Mouse (Mus musculus) hindbrain, embryonic 11.5 days (tissue): ENCODE results near the gene Rab7b. TPM values are rescaled to one million over a fixed set of nuclear protein-coding genes. Genes with fewer than 3 reads are reported as not detected.

ENCODE experiments used
- ATAC-seq: fragments of 200-750 bp; cut with Nextera tagmentation; 2 replicates; pipeline ENCODE4 v1.8.0; 2017; ENCODE audit warnings: mild to moderate bottlenecking, moderate TSS enrichment, moderate library complexity; ENCODE audit not compliant: low FRiP score
- DNase-seq: peaks from one replicate; pipeline ENCODE4 v3.0.0-alpha.2; 2015; ENCODE audit warnings: low spot score
- H3K27ac ChIP-seq: fragments of 300-500 bp; sonication (generic); 2 replicates; pipeline ENCODE4 v1.5.1; 2014; ENCODE audit warnings: mild to moderate bottlenecking, low read depth, low read length
- H3K27me3 ChIP-seq: fragments of 300-500 bp; sonication (generic); 2 replicates; pipeline ENCODE4 v1.6.1; 2014; ENCODE audit warnings: mild to moderate bottlenecking, low read length, moderate library complexity, mixed read lengths; ENCODE audit not compliant: control insufficient read depth, insufficient read depth
- H3K36me3 ChIP-seq: fragments of 300-500 bp; sonication (generic); 2 replicates; pipeline ENCODE4 v1.6.1; 2014; ENCODE audit warnings: mild to moderate bottlenecking, low read length, moderate library complexity, mixed read lengths; ENCODE audit not compliant: control insufficient read depth, insufficient read depth
- H3K4me1 ChIP-seq: fragments of 300-500 bp; sonication (generic); replicated peaks from 2 replicates; pipeline ENCODE4 v1.6.1; 2014; ENCODE audit warnings: low read length, mixed read lengths; ENCODE audit not compliant: control insufficient read depth, insufficient read depth
- H3K4me2 ChIP-seq: fragments of 300-500 bp; sonication (generic); replicated peaks from 2 replicates; pipeline ENCODE4 v1.6.1; 2014; ENCODE audit warnings: mild to moderate bottlenecking, low read depth, low read length
- H3K4me3 ChIP-seq: fragments of 300-500 bp; sonication (generic); 2 replicates; pipeline ENCODE4 v1.5.1; 2014; ENCODE audit warnings: low read depth, low read length
- H3K9ac ChIP-seq: fragments of 300-500 bp; sonication (generic); 2 replicates; pipeline ENCODE4 v1.6.1; 2014; ENCODE audit warnings: low read depth, low read length
- H3K9me3 ChIP-seq: fragments of 300-500 bp; sonication (generic); 2 replicates; pipeline ENCODE4 v1.6.1; 2016; ENCODE audit warnings: low read length; ENCODE audit not compliant: control insufficient read depth
- WGBS: fragments of 180-500 bp; shearing (Covaris S2); extraction: QIAGEN DNeasy Blood & Tissue Kit; methylation state at CpG from one replicate; pipeline ENCODE4 v1.1.7; 2014; 5-methylcytosine and 5-hydroxymethylcytosine counted together
- polyA plus RNA-seq: library from polyadenylated mRNA; unstranded; fragments of >200 nt; fragmentation: Nextera tagmentation; extraction: Ambion mirVana; gene quantifications from 2 replicates; pipeline ENCODE4 v1.2.1, GENCODE M21; 2014

The Rab7b gene
- 0.91 and 1.6 TPM in 2 replicates for polyA plus RNA-seq

GRCm38 (mm10) chr1:131688475-131688874 lies at the start of gene Rab7b:
TSS of gene Rab7b (plus strand) at chr1:131688695.
- Histone ChIP-seq H3K4me3 (no peak within 1 kb of the TSS), H3K4me1 (no peaks in the 10 kb centered on the region), H3K9ac (no peak within 1 kb of the TSS), H3K4me2 (no peak within 1 kb of the TSS), H3K27me3 (no peaks in the 10 kb centered on the region), H3K27ac (no peak within 1 kb of the TSS), H3K36me3 (no peaks in the 10 kb centered on the region), H3K9me3 (no peaks in the 10 kb centered on the region)
- WGBS, result 66% methylated on average over 8 of the region's 8 CpGs
- DNase-seq (no peak), ATAC-seq (no peak)

- Histone ChIP-seq H3K4me1 (no peaks in the 10 kb centered on the region), H3K4me3 (no peak overlapping the region), H3K9me3 (no peaks in the 10 kb centered on the region), H3K27ac (no peak overlapping the region), H3K4me2 (no peak overlapping the region), H3K36me3 (no peaks in the 10 kb centered on the region), H3K9ac (no peak overlapping the region), H3K27me3 (no peaks in the 10 kb centered on the region)
- DNase-seq (no peak), ATAC-seq (no peak)
- 83% methylated on average over 4 of the region's 4 CpGs for WGBS
Measured at GRCm38 (mm10) chr1:131640062-131640461, 48.4 kb upstream of the Rab7b start.

- Histone ChIP-seq H3K9me3 (no peaks in the 10 kb centered on the region), H3K4me3 (no peak overlapping the region), H3K36me3 (no peaks in the 10 kb centered on the region), H3K4me2 (no peak overlapping the region), H3K4me1 (no peaks in the 10 kb centered on the region), H3K27me3 (no peaks in the 10 kb centered on the region), H3K9ac (no peak overlapping the region), H3K27ac (no peak overlapping the region)
- ATAC-seq (no peak), DNase-seq (no peak)
- WGBS, result 90% methylated on average over 13 of the region's 13 CpGs
Measured at GRCm38 (mm10) chr1:131641565-131641964, 46.9 kb upstream of the Rab7b start.

GRCm38 (mm10) chr1:131642251-131642650 lies 46.2 kb upstream of the Rab7b start:
- Histone ChIP-seq H3K4me1 (no peaks in the 10 kb centered on the region), H3K9me3 (no peaks in the 10 kb centered on the region), H3K27me3 (no peaks in the 10 kb centered on the region), H3K4me2 (no peak overlapping the region), H3K4me3 (no peak overlapping the region), H3K36me3 (no peaks in the 10 kb centered on the region), H3K9ac (no peak overlapping the region), H3K27ac (no peak overlapping the region)
- no peak for DNase-seq
- WGBS, result 95% methylated on average over 2 of the region's 2 CpGs
- no peak for ATAC-seq

- ATAC-seq, result no peak
- H3K9me3 ChIP-seq, result no peaks in the 10 kb centered on the region
- H3K36me3 ChIP-seq, result no peaks in the 10 kb centered on the region
- no peak overlapping the region for H3K4me2 ChIP-seq
- no peak overlapping the region for H3K4me3 ChIP-seq
- no peak for DNase-seq
- 81% methylated on average over 12 of the region's 12 CpGs for WGBS
- H3K27ac ChIP-seq, result no peak overlapping the region
- no peaks in the 10 kb centered on the region for H3K4me1 ChIP-seq
- no peaks in the 10 kb centered on the region for H3K27me3 ChIP-seq
- no peak overlapping the region for H3K9ac ChIP-seq
Measured at GRCm38 (mm10) chr1:131652670-131653443, 35.6 kb upstream of the Rab7b start.

GRCm38 (mm10) chr1:131655601-131656000 lies 32.9 kb upstream of the Rab7b start:
- Histone ChIP-seq H3K27ac (no peak overlapping the region), H3K4me2 (no peak overlapping the region), H3K4me3 (no peak overlapping the region), H3K27me3 (no peaks in the 10 kb centered on the region), H3K4me1 (no peaks in the 10 kb centered on the region), H3K9ac (no peak overlapping the region), H3K9me3 (no peaks in the 10 kb centered on the region), H3K36me3 (no peaks in the 10 kb centered on the region)
- no peak for DNase-seq
- no peak for ATAC-seq
- 87% methylated on average over 6 of the region's 6 CpGs for WGBS

GRCm38 (mm10) chr1:131657945-131658354 lies 30.5 kb upstream of the Rab7b start:
- under 1% methylated on average over 11 of the region's 11 CpGs for WGBS
- H3K27ac ChIP-seq, result peak overlapping the region; percentile 43; the same call in 1 of the 2 replicates
- H3K4me3 ChIP-seq, result peak overlapping the region; percentile 15; the same call in 1 of the 2 replicates
- DNase-seq, result peak; percentile 97
- H3K9ac ChIP-seq, result peak overlapping the region; percentile 54
- no peaks in the 10 kb centered on the region for H3K27me3 ChIP-seq
- no peaks in the 10 kb centered on the region for H3K4me1 ChIP-seq
- H3K4me2 ChIP-seq, result peak overlapping the region; percentile 28
- H3K9me3 ChIP-seq, result no peaks in the 10 kb centered on the region
- H3K36me3 ChIP-seq, result no peaks in the 10 kb centered on the region
- ATAC-seq, result peak; percentile 86

- Histone ChIP-seq H3K4me2 (no peak overlapping the region), H3K9me3 (no peaks in the 10 kb centered on the region), H3K27ac (no peak overlapping the region), H3K27me3 (no peaks in the 10 kb centered on the region), H3K4me1 (no peaks in the 10 kb centered on the region), H3K36me3 (no peaks in the 10 kb centered on the region), H3K9ac (no peak overlapping the region), H3K4me3 (no peak overlapping the region)
- WGBS, result 78% methylated on average over 5 of the region's 5 CpGs
- ATAC-seq (no peak), DNase-seq (no peak)
Measured at GRCm38 (mm10) chr1:131659512-131660085, 28.9 kb upstream of the Rab7b start.

GRCm38 (mm10) chr1:131660266-131660665 lies 28.2 kb upstream of the Rab7b start:
- no peak for DNase-seq
- WGBS, result 87% methylated on average over 2 of the region's 2 CpGs
- Histone ChIP-seq H3K4me2 (no peak overlapping the region), H3K4me3 (no peak overlapping the region), H3K9ac (no peak overlapping the region), H3K9me3 (no peaks in the 10 kb centered on the region), H3K4me1 (no peaks in the 10 kb centered on the region), H3K27ac (no peak overlapping the region), H3K27me3 (no peaks in the 10 kb centered on the region), H3K36me3 (no peaks in the 10 kb centered on the region)
- ATAC-seq, result no peak
